Mouse (Mus musculus) thymus, postnatal 10 days (tissue): ENCODE measurements around the gene Mrps35.

Experiments used
- DNase-seq, 2 experiments: peaks; one replicate each; pipeline ENCODE4 v3.0.0; 2021; ENCODE audit warnings: low spot score in 2 of 2

Gene Mrps35

GRCm38 (mm10) chr6:147088517-147088916, 46.0 kb downstream of the Mrps35 start:
- no peak for DNase-seq

- DNase-seq, result no peak
Observed at GRCm38 (mm10) chr6:147090191-147090590, 47.6 kb downstream of the Mrps35 start.

GRCm38 (mm10) chr6:147091136-147092120, 48.9 kb downstream of the Mrps35 start, which contains the start of gene Klhl42:
TSS of gene Klhl42 (plus strand) at chr6:147091379.
- DNase-seq, result peak; percentile 77 to 81

GRCm38 (mm10) chr6:147092136-147092535, 49.6 kb downstream of the Mrps35 start:
- DNase-seq, result peak in 1 of 2 experiments; percentile 12

GRCm38 (mm10) chr6:147094771-147095170, 52.2 kb downstream of the Mrps35 start:
- no peak for DNase-seq

- DNase-seq, result no peak
Observed at GRCm38 (mm10) chr6:147096109-147096508, 53.5 kb downstream of the Mrps35 start.

GRCm38 (mm10) chr6:147096934-147097333, 54.4 kb downstream of the Mrps35 start:
- DNase-seq, result no peak

GRCm38 (mm10) chr6:147097346-147097929, 54.9 kb downstream of the Mrps35 start:
- no peak for DNase-seq

GRCm38 (mm10) chr6:147099458-147100277, 57.1 kb downstream of the Mrps35 start:
- peak; percentile 36 to 41 for DNase-seq

- DNase-seq, result no peak
Observed at GRCm38 (mm10) chr6:147102293-147102692, 59.7 kb downstream of the Mrps35 start.

- no peak for DNase-seq
Observed at GRCm38 (mm10) chr6:147105529-147105928, 63.0 kb downstream of the Mrps35 start.

- DNase-seq, result no peak
Observed at GRCm38 (mm10) chr6:147106716-147107115, 64.2 kb downstream of the Mrps35 start.

GRCm38 (mm10) chr6:147109283-147109682, 66.7 kb downstream of the Mrps35 start:
- no peak for DNase-seq

GRCm38 (mm10) chr6:147116579-147116978, 74.0 kb downstream of the Mrps35 start:
- peak; percentile 42 to 82 for DNase-seq

- no peak for DNase-seq
Observed at GRCm38 (mm10) chr6:147117764-147118163, 75.2 kb downstream of the Mrps35 start.

GRCm38 (mm10) chr6:147118190-147118589, 75.6 kb downstream of the Mrps35 start:
- DNase-seq, result no peak

- DNase-seq, result no peak
Observed at GRCm38 (mm10) chr6:147121320-147121719, 78.8 kb downstream of the Mrps35 start.
